Mouse (Mus musculus): Measurements from ENCODE around the gene Flnb.

The Flnb gene

GRCm38 (mm10) chr14:7943101-7943800 is 125.5 kb downstream of the Flnb start:
- no peak for DNase-seq (ENCODE audit: low read depth, low spot score)

- DNase-seq (ENCODE audit: low read depth, low spot score), result no peak
Measured at GRCm38 (mm10) chr14:7943801-7944135, 126.0 kb downstream of the Flnb start.

DNA sequence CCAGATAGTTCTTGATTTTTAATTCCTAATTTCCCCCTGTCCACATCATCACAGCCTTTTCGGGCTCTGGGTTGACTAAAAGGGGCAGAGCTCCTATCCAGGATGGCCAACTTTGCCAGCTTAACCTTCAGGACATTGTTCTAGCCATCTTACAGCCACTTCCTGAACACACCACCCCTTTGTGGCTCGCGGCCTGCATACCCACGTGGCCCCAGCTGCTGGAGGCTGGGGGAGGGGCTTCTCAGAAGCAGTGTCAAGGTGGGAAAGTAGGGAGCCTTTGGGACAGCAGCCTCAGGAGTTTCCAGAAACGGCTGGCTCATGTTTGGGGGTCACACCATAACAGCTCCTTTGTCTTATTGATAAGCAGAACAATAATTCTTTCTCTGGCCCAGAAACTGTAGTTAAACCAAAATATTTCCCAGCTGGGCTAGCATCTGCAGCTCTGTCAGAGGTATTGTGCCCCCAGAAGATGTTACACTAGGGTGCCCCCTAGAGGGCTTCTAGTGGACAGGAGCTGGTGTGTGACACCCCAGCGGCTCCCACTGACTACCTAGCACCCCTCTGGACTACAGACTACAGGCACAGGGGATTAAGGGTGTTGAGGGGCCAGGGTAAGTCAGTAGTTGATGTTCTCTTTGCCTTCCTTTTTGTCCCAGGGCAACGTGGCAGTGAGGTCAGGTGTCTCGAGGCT is 126.7 kb downstream of the Flnb start:
- DNase-seq (ENCODE audit: low read depth, low spot score), result no peak

GRCm38 (mm10) chr14:7945261-7945660 is 127.5 kb downstream of the Flnb start:
- DNase-seq (ENCODE audit: low read depth, low spot score), result no peak

DNA sequence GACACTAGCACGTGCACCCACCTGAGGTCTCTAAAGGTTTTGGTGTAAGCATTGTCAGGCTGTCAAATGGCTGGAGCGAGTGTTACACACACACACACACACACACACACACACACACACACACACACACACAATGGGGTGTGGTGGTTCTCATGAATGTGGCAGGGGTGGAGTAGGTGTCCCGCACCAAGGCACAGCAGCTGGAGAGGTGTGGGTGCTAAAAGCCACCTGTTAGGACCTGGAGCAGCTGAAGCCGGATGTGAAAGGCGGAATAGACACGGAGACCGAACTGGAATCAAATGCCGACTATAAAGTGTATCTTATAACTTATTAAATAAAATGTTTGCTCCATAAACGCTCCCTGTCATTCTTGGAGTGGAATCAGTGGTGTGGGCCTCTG is 133.5 kb downstream of the Flnb start:
- no peak for DNase-seq (ENCODE audit: low read depth, low spot score)

- DNase-seq (ENCODE audit: low read depth, low spot score), result no peak
Measured at GRCm38 (mm10) chr14:7952610-7953254, 135.0 kb downstream of the Flnb start.

GRCm38 (mm10) chr14:7954071-7954471 is 136.3 kb downstream of the Flnb start:
- DNase-seq (ENCODE audit: low read depth, low spot score), result no peak

GRCm38 (mm10) chr14:7956427-7956826 is 138.7 kb downstream of the Flnb start:
- DNase-seq (ENCODE audit: low read depth, low spot score), result no peak

- no peak for DNase-seq (ENCODE audit: low read depth, low spot score)
Measured at GRCm38 (mm10) chr14:7957049-7957448, 139.3 kb downstream of the Flnb start, which contains the start of gene Gm45521. TSS of gene Gm45521 (plus strand) at chr14:7957288.

DNA sequence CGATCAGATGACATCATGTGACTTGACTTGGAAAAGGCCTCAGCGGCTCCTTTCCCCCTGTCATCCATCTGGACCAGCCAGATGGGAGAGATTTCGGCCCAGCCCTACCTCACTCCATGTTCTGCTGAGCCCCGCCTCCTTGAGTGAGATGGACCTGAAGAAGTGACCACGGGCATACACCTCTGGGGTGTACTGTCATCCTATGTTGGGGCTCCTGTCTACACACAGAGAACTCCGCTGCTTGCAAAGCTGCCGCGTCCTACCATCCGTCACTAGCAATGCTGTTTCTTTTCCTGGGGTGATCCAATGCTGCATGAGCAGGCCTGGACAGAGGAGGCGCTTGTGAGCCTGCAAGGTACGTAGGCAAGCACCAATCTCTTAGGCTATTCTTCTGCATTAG is 142.9 kb downstream of the Flnb start:
- no peak for DNase-seq (ENCODE audit: low read depth, low spot score)

- no peak for DNase-seq (ENCODE audit: low read depth, low spot score)
Measured at GRCm38 (mm10) chr14:7961714-7962113, 144.0 kb downstream of the Flnb start.

GRCm38 (mm10) chr14:7962626-7963025 is 144.9 kb downstream of the Flnb start:
- no peak for DNase-seq (ENCODE audit: low read depth, low spot score)

- no peak for DNase-seq (ENCODE audit: low read depth, low spot score)
Measured at GRCm38 (mm10) chr14:7963160-7963559, 145.4 kb downstream of the Flnb start.

GRCm38 (mm10) chr14:7964219-7964889 is 146.6 kb downstream of the Flnb start:
- DNase-seq (ENCODE audit: low read depth, low spot score), result no peak

- no peak for DNase-seq (ENCODE audit: low read depth, low spot score)
Measured at GRCm38 (mm10) chr14:7971889-7972493, 154.2 kb downstream of the Flnb start.

DNA sequence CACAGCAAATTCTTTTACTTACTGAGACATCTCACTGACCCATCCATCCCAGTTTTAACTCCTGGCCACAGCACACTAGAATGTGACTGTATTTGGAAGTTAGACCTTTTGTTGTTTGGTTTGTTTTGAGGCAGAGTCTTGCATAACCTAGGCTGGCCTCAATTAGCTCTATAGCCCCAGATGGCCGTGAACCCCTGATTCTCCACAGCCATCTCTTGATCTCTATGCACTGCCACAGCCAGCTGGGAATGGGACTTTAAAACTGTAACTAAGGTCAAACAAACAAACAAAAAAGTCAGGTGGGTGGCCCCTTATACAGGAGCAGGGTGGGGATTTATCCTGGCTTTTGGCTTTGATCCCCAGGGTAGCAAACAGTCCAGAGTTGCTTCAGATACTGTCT is 156.9 kb downstream of the Flnb start:
- no peak for DNase-seq (ENCODE audit: low read depth, low spot score)

GRCm38 (mm10) chr14:7975177-7975576 is 157.4 kb downstream of the Flnb start:
- no peak for DNase-seq (ENCODE audit: low read depth, low spot score)

GRCm38 (mm10) chr14:7977471-7977870 is 159.7 kb downstream of the Flnb start:
- no peak for DNase-seq (ENCODE audit: low read depth, low spot score)

GRCm38 (mm10) chr14:7978183-7978582 is 160.4 kb downstream of the Flnb start:
- no peak for DNase-seq (ENCODE audit: low read depth, low spot score)

DNA sequence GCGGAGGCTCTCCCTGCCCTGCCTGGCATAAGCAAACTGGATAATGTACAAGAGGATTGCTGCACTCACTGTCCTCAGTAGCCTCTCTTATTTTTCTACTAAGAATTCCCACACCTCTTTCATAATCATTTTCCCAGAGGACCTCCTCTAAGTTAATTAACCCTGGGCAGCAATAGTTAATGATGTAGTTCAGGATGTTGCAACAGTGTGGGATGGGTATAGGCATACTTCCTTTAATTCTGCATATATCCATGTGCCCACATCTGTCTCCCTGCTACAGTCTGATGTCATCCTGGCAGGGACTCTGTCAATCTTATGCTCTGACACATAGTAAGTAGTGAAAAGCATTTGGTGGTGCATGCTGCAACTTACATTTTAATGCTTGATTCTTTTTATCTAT is 163.5 kb downstream of the Flnb start:
- DNase-seq (ENCODE audit: low read depth, low spot score), result no peak

DNA sequence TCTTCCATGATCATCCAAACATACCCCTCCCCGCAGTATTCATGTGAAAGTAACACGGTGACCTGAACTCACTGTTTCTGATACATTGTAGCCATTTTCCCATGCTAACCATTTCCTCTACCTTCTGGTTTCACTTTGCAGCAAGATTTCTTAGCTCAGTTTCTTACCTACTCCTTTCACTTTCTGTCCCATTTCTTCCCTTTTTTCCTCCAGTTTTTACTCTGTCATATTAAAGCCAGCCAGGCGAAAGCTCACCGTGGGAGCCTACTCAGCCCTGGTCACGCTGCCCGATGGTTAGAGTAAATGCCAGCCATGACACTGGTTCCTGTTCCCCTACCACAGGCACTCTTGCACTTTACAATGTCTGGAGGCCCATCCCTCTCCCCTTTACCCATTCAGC is 169.2 kb downstream of the Flnb start:
- no peak for DNase-seq (ENCODE audit: low read depth, low spot score)

DNA sequence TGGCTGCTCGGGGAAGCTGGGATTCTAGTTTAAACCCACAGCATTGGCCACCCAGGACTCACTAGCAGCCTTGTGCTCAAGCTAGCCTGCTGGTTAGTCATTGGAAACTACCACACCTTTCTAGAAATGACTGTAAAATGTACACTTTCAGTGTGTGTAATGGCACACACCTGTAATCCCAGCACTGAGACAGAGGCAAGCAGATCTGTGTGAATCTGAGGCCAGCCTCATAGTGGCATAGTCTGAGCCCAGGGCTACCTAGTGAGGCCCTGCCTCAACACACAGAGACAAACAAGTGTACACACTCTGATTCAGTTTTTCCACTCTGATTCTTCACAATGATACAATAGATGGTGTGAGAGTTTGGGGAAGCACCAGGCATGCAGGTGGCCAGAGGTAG is 171.6 kb downstream of the Flnb start:
- DNase-seq (ENCODE audit: low read depth, low spot score), result no peak

Data from WW6 (cell line).